Mouse (Mus musculus) T-helper 2 cell (primary cell): ENCODE measurements at regions not wholly inside any gene's neighbourhood (a gene's known extent, or its start where the extent isn't known, plus 50 kb on each side); places are given as distances from the start of the nearest gene placed in this dataset.
"Not testable (repeated sequence)": the region's sequence is repeated elsewhere in the genome, so short reads cannot be mapped to it uniquely, and the experiment has no call there.

Source experiments
- in situ Hi-C: fragments of 300-600 bp; cut with MboI, MseI; formaldehyde crosslinking; loops from one replicate; pipeline ENCODE4 v1.15.1; 2025; ENCODE audit warnings: high pct_unique_total_duplicates

- in situ Hi-C loops: no loop called here
Measured at GRCm38 (mm10) chr15:90291848-90292247, 67.7 kb downstream of the Alg10b start.

GRCm38 (mm10) chr15:90294353-90294922 is 70.3 kb downstream of the Alg10b start:
- in situ Hi-C loops: no loop called here

- in situ Hi-C loops: no loop called here
Measured at GRCm38 (mm10) chr15:90298566-90298965, 74.5 kb downstream of the Alg10b start.

GRCm38 (mm10) chr15:90303393-90303792 is 79.3 kb downstream of the Alg10b start:
- in situ Hi-C loops: no loop called here

- in situ Hi-C loops: no loop called here
Measured at GRCm38 (mm10) chr15:90305051-90305450, 80.9 kb downstream of the Alg10b start.

- in situ Hi-C loops: no loop called here
Measured at GRCm38 (mm10) chr15:90306866-90307265, 82.8 kb downstream of the Alg10b start.

- in situ Hi-C loops: not testable (repeated sequence)
Measured at GRCm38 (mm10) chr15:90308433-90308832, 84.3 kb downstream of the Alg10b start.

- in situ Hi-C loops: no loop called here
Measured at GRCm38 (mm10) chr15:90308869-90309268, 84.8 kb downstream of the Alg10b start.

- in situ Hi-C loops: no loop called here
Measured at GRCm38 (mm10) chr15:90309664-90310063, 85.6 kb downstream of the Alg10b start.

GRCm38 (mm10) chr15:90321774-90322173 is 97.7 kb downstream of the Alg10b start:
- in situ Hi-C loops: no loop called here

- in situ Hi-C loops: no loop called here
Measured at GRCm38 (mm10) chr15:90333275-90333674, 109.2 kb downstream of the Alg10b start.

- in situ Hi-C loops: no loop called here
Measured at GRCm38 (mm10) chr15:90333766-90334165, 109.7 kb downstream of the Alg10b start.

- in situ Hi-C loops: no loop called here
Measured at GRCm38 (mm10) chr15:90334406-90334805, 110.3 kb downstream of the Alg10b start.

- in situ Hi-C loops: no loop called here
Measured at GRCm38 (mm10) chr15:90335506-90335905, 111.4 kb downstream of the Alg10b start.

GRCm38 (mm10) chr15:90340089-90340488 is 116.0 kb downstream of the Alg10b start:
- in situ Hi-C loops: no loop called here

GRCm38 (mm10) chr15:90341261-90341660 is 117.2 kb downstream of the Alg10b start:
- in situ Hi-C loops: no loop called here

GRCm38 (mm10) chr15:90343771-90344170 is 119.7 kb downstream of the Alg10b start:
- in situ Hi-C loops: no loop called here

GRCm38 (mm10) chr15:90344956-90345355 is 120.8 kb downstream of the Alg10b start:
- in situ Hi-C loops: no loop called here

- in situ Hi-C loops: no loop called here
Measured at GRCm38 (mm10) chr15:90346162-90346561, 122.1 kb downstream of the Alg10b start.

GRCm38 (mm10) chr15:90346757-90347156 is 122.6 kb downstream of the Alg10b start:
- in situ Hi-C loops: no loop called here

GRCm38 (mm10) chr15:90351898-90352297 is 127.8 kb downstream of the Alg10b start:
- in situ Hi-C loops: no loop called here

- in situ Hi-C loops: no loop called here
Measured at GRCm38 (mm10) chr15:90365656-90366055, 141.5 kb downstream of the Alg10b start.

GRCm38 (mm10) chr15:90377959-90378358 is 153.8 kb downstream of the Alg10b start:
- in situ Hi-C loops: no loop called here

GRCm38 (mm10) chr15:90396961-90397360 is 172.8 kb downstream of the Alg10b start:
- in situ Hi-C loops: loop anchor here (10.0 kb wide), 1 partner anchor 1988 kb away; no protein-coding TSS in a partner anchor
